Mouse (Mus musculus) heart, adult 10 weeks (tissue): Measurements from ENCODE around the gene Asb4. TPM values are rescaled to one million over a fixed set of nuclear protein-coding genes. Genes with fewer than 3 reads are reported as not detected.

Source experiments
- polyA plus RNA-seq: library from polyadenylated mRNA; stranded (reverse); fragments of 350-450 nt; fragmentation: Illumina TruSeq; extraction: RNeasy Lipid Tissue Mini Kit (QIAGEN cat#74804); gene quantifications from one replicate; pipeline ENCODE4 v1.2.3, GENCODE M21; 2014; ENCODE audit warnings: low read depth, low replicate concordance

Gene Asb4
- 5.4 TPM for polyA plus RNA-seq

GRCm38 (mm10) chr6:5383336-5384177, at the start of gene Asb4:
Asb4 (plus strand) TSS chr6:5383386.

Other genes starting within 250 kb of the Asb4 start
- gene Pon1, start 189.4 kb upstream of the Asb4 start, polyA plus RNA-seq: 3.4 TPM
- 32.7 TPM for gene Pon3, start 127.1 kb upstream of the Asb4 start, polyA plus RNA-seq
- 36.9 TPM for gene Pon2, start 84.9 kb upstream of the Asb4 start, polyA plus RNA-seq
- 297 TPM for gene Pdk4, start 112.9 kb downstream of the Asb4 start, polyA plus RNA-seq